Mouse (Mus musculus) left cerebral cortex, adult 2 months (tissue): ENCODE data around the gene Bves. TPM values are rescaled to one million over a fixed set of nuclear protein-coding genes. Genes with fewer than 3 reads are reported as not detected.
"Not testable (repeated sequence)": the region's sequence is repeated elsewhere in the genome, so short reads cannot be mapped to it uniquely, and the experiment has no call there.

Experiments used
- DNase-seq, 2 experiments: peaks; one replicate each; pipeline ENCODE4 v3.0.0; 2021 to 2022; ENCODE audit warnings: low spot score in 2 of 2, mixed read lengths in 1 of 2; ENCODE audit errors: extremely low spot score in 1 of 2
- H3K27ac ChIP-seq: fragments of 200-600 bp; 2 replicates; pipeline ENCODE4 v1.8.1; 2022
- H3K4me3 ChIP-seq: fragments of 200-600 bp; 2 replicates; pipeline ENCODE4 v1.8.1; 2022
- CTCF ChIP-seq: fragments of 200-600 bp; IDR thresholded peaks from 2 replicates; pipeline ENCODE4 v1.8.1; 2022; ENCODE audit warnings: antibody characterized with exemption, mild to moderate bottlenecking, moderate library complexity
- intact Hi-C: fragments of 180-260 bp; cut with DNase I; formaldehyde crosslinking; loops from one replicate; pipeline ENCODE4 v1.15.1; 2025
- long read RNA-seq, 2 experiments: library from polyadenylated mRNA; stranded (forward); transcript quantifications; one replicate each; pipeline ENCODE4 v2.0.0; 2021; ENCODE audit warnings: borderline mapping rate in 2 of 2
- total RNA-seq, 2 experiments: library from RNA; stranded (reverse); gene quantifications; 2 replicates each; pipeline ENCODE4 v1.2.3; 2021

Bves gene
- total RNA-seq = 1 to 10 TPM in 1 of 2 experiments, under 1 TPM in 1; 0.43 to 1.1 TPM
- long read RNA-seq, experiment 1 = 0 reads
- long read RNA-seq, experiment 2 = 0 reads

- peak; percentile 35 to 41 for DNase-seq
- Histone ChIP-seq H3K4me3 (peak within 1 kb of the TSS; percentile 40), H3K27ac (no peak within 1 kb of the TSS)
- intact Hi-C loops = no loop called here
- TF ChIP-seq CTCF = no peak
Observed at GRCm38 (mm10) chr10:45335434-45336422, at the start of gene Bves. Gene Bves (plus strand): TSS chr10:45335772.

- no peak for TF ChIP-seq CTCF
- Histone ChIP-seq H3K4me3 (no peak overlapping the region), H3K27ac (no peak overlapping the region)
- intact Hi-C loops = no loop called here
- no peak for DNase-seq
Observed at GRCm38 (mm10) chr10:45288351-45288750, 47.2 kb upstream of the Bves start.

GRCm38 (mm10) chr10:45289218-45290105 is 46.1 kb upstream of the Bves start:
- DNase-seq = peak; percentile 16 to 31
- Histone ChIP-seq H3K4me3 (peak overlapping the region; percentile 47), H3K27ac (no peak overlapping the region)
- intact Hi-C loops = no loop called here
- TF ChIP-seq CTCF = no peak

- TF ChIP-seq CTCF = no peak
- Histone ChIP-seq H3K4me3 (no peak overlapping the region), H3K27ac (no peak overlapping the region)
- intact Hi-C loops = no loop called here
- DNase-seq = no peak
Observed at GRCm38 (mm10) chr10:45290618-45291017, 45.0 kb upstream of the Bves start.

GRCm38 (mm10) chr10:45292159-45292558 is 43.4 kb upstream of the Bves start:
- not testable (repeated sequence) for H3K27ac ChIP-seq

GRCm38 (mm10) chr10:45295093-45295492 is 40.5 kb upstream of the Bves start:
- intact Hi-C loops = no loop called here
- no peak for TF ChIP-seq CTCF

More at GRCm38 (mm10) chr10:45292159-45292558, 43.4 kb upstream of the Bves start:
- intact Hi-C loops, DNase-seq, H3K4me3 ChIP-seq: not testable (repeated sequence)

GRCm38 (mm10) chr10:45298503-45298902 is 37.1 kb upstream of the Bves start:
- no peak for TF ChIP-seq CTCF
- Histone ChIP-seq H3K4me3 (no peak overlapping the region), H3K27ac (no peak overlapping the region)
- DNase-seq = no peak
- intact Hi-C loops = no loop called here

More at GRCm38 (mm10) chr10:45295093-45295492, 40.5 kb upstream of the Bves start:
- no peak for DNase-seq
- Histone ChIP-seq H3K27ac (no peak overlapping the region), H3K4me3 (no peak overlapping the region)

- Histone ChIP-seq H3K27ac (no peak overlapping the region), H3K4me3 (no peak overlapping the region)
- intact Hi-C loops = no loop called here
- DNase-seq = no peak
- no peak for TF ChIP-seq CTCF
Observed at GRCm38 (mm10) chr10:45299509-45299908, 36.1 kb upstream of the Bves start.

- DNase-seq = no peak
- intact Hi-C loops = no loop called here
- TF ChIP-seq CTCF = no peak
- H3K27ac ChIP-seq = no peak overlapping the region
- no peak overlapping the region for H3K4me3 ChIP-seq
Observed at GRCm38 (mm10) chr10:45303315-45304036, 32.1 kb upstream of the Bves start.

GRCm38 (mm10) chr10:45305173-45305572 is 30.4 kb upstream of the Bves start:
- no peak for TF ChIP-seq CTCF
- Histone ChIP-seq H3K27ac (no peak overlapping the region), H3K4me3 (no peak overlapping the region)
- no peak for DNase-seq
- intact Hi-C loops = no loop called here

- no peak for TF ChIP-seq CTCF
- DNase-seq = no peak
- intact Hi-C loops = no loop called here
- Histone ChIP-seq H3K4me3 (no peak overlapping the region), H3K27ac (no peak overlapping the region)
Observed at GRCm38 (mm10) chr10:45311129-45311528, 24.4 kb upstream of the Bves start.
